Mouse (Mus musculus) erythroblast, embryonic 14.5 days (primary cell): ENCODE measurements around the gene Palm2.

Experiments used
- GATA1 ChIP-seq: IDR thresholded peaks from 2 replicates; pipeline ENCODE4 v1.6.1; 2012; ENCODE audit warnings: low read length, inconsistent platforms, mixed read lengths
- TAL1 ChIP-seq: IDR thresholded peaks from 3 replicates; pipeline ENCODE4 v1.6.1; 2012; ENCODE audit warnings: low read length, inconsistent platforms, mixed read lengths

DNA sequence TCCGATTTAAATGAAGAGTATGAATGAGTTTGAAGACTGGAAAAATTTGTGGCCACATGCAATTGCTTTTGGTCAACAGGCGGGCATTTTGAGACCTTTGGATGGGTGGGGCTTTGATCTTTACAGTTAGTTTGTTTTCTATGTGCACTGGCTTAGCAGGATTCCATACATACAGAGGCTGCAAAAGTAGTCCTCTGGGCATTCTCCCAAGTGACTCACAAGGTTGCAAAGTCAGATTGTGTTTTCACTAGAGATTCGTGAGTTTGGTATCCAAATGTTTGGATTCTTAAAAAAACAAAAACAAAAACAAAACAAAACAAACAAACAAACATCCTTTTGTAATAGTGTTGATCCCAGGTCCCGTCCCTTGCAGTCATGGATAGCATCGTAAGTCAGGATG lies 141.6 kb downstream of the Palm2 start:
- no peak for TF ChIP-seq GATA1
- TF ChIP-seq TAL1 = no peak
